Mouse (Mus musculus): ENCODE results near the gene Pde11a. TPM values are rescaled to one million over a fixed set of nuclear protein-coding genes. Genes with fewer than 3 reads are reported as not detected.
A peak's percentile ranks its signal among the peaks of the same experiment; 100 is the strongest.

Gene Pde11a
- polyA plus RNA-seq, 1 experiment from 2014 or later: 0.28 TPM

DNA sequence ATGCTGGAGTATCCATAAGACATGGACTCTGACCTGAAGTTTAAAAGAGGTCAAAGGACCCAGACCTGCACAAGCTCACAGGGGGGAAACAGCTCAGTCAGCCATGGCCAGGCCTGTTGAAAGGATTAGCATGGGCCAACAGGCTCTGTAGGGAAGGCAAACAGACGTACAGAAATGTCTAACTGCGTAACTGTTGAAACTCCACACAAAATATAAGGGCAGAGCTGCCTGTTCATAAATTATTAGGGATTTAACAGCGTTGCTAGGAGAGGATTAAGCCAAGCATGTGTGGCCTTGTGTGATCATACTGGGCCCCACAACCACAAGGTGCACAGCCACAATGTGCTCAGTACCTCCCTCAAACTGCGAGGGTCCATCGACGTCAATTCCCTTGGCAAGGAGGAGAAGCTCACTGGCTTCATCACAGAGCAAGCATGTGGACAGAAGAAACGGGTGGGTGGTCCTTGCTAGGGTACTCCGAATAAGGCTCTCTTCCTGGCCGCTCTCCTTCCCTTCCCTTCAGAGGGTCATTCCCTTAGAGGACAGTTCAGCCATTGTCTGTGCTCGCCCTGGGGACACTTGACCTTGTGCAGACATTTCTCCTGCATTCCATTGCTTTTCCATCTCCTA, 375.2 kb downstream of the Pde11a start:
- no peaks in the 10 kb centered on the region for H3K36me3 ChIP-seq
- no peak overlapping the region for H3K27ac ChIP-seq
- no peak overlapping the region for H3K4me2 ChIP-seq
- H3K9ac ChIP-seq: no peak overlapping the region
- no peaks in the 10 kb centered on the region; the same call in 1 of the 2 replicates for H3K27me3 ChIP-seq
- peaks cover 35% of the 10 kb centered on the region for H3K4me1 ChIP-seq
- H3K9me3 ChIP-seq: no peaks in the 10 kb centered on the region
- H3K4me3 ChIP-seq: no peak overlapping the region
- WGBS: 56% methylated on average over 10 of the region's 10 CpGs
- no peak for ATAC-seq (ENCODE audit: insufficient number of reproducible peaks, insufficient read depth, low FRiP score, low TSS enrichment, low read depth)

DNA sequence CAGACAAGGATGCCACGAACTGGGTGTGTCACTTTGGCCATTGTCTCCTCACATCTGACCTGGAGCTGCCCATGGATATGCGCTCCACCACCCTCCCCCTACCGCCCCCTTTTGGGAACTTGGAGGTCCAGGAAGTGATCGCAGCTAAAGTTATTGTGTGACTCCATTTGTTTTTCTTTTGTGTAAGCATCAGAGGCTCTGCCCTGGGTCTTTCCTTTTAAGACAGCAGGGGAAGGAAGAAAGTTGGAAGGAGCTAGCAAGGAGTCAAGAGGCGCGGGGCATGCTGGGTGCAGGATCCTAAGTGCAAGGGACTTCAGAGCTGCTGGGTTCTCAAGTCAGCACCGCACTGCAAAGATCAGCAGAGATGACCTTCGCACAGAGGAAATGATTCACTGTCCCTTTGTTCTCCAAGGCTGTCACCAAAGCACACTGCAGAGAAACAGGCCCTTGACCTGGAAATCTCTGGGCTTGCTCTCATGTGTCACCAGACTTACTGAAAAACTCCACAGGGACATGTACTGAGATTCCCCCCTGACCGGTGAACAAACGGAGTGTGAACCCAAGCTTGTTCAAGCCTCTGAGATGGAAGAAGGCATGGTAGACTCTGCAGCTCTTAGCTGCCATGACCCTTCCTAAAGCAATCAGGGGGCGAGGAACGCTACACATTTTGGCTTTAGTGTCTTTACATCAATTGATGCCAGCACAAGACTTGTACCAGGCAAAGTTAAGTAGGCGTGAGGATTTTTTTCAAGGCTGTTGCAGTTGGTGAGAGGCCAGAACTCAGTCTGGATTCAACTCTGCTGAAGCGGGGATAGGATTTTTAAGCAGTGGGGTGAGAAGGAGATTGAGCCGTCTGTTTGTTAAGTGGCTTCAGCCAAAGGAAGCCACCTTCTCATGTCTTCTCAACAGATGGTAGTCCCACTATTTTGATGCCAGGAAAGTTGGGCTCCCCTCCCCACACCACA, 377.9 kb downstream of the Pde11a start:
- Histone ChIP-seq H3K36me3 (no peaks in the 10 kb centered on the region), H3K9me3 (no peaks in the 10 kb centered on the region), H3K9ac (no peak overlapping the region), H3K27me3 (no peaks in the 10 kb centered on the region; the same call in 1 of the 2 replicates), H3K4me3 (0 out of 2 replicates have a peak overlapping the region, but pooled peaks have one; percentile 6), H3K27ac (peak overlapping the region; percentile 66; the same call in 1 of the 2 replicates), H3K4me2 (peak overlapping the region; percentile 56), H3K4me1 (peaks cover 35% of the 10 kb centered on the region)
- 57% methylated on average over 15 of the region's 15 CpGs for WGBS
- ATAC-seq (ENCODE audit: insufficient number of reproducible peaks, insufficient read depth, low FRiP score, low TSS enrichment, low read depth): no peak

DNA sequence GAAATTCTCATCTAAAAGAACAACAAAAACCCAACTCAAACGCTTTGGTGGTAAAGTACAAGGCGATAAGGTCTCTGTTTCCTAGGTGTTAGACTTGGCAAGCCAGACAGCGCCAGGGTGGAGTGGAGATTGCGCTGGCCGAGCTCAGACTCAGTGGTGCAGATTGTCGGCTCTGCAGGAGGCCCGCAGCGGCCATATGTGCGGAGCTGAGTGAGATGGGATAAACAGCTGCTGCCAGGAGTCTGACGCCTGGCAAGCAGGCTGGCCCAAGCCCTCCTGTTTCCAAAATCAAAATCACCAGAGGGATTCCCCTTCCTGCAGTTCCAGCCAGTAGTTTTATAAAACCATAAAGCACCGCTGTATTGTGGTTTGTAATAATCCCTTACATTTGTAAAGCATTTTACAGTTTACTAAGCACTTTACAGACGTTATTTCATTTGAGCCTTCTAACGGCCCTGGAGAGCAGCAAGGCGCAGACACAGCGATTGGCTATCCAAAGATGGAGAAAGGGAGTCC, 378.7 kb downstream of the Pde11a start:
- peak overlapping the region; percentile 6 for H3K4me3 ChIP-seq
- peak overlapping the region; percentile 66; the same call in 1 of the 2 replicates for H3K27ac ChIP-seq
- ATAC-seq (ENCODE audit: insufficient number of reproducible peaks, insufficient read depth, low FRiP score, low TSS enrichment, low read depth): no peak

DNA sequence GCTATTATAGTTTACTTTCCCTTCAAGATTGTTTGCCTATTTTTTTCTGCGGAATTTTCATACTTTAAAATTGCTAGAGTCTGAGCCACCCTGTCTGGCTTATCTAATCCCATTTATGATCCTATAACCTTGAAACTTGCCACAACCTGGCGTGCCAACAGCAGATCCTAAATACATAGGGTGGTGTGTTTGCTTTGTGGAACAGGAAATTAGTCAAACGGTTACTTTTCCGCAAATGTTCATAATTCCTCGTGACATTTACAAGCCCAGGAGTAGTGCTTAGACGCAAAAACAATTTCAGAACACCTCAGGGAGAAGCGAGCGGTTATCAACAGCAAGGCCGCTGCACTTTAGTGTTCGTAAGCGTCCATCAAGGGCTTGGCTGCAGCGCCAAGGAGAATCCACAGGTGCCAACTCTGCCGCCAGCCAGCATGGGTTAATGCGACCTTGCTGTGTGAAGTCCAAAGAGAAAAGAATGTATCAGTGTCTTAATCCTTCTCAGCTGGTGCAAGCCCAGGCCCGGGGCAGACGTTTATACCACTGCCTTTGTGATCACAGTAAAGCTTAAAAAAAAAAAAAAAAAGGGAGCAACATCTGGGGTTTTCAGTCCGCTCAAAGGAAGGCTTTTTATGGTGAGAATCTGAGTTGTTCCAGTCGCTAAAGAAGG, 379.3 kb downstream of the Pde11a start:
- Histone ChIP-seq H3K9ac (peak overlapping the region; percentile 32; the same call in 1 of the 2 replicates), H3K4me1 (peaks cover 27% of the 10 kb centered on the region), H3K36me3 (no peaks in the 10 kb centered on the region), H3K27ac (no peak overlapping the region), H3K4me3 (peak overlapping the region; percentile 6), H3K4me2 (peak overlapping the region; percentile 56), H3K9me3 (no peaks in the 10 kb centered on the region), H3K27me3 (no peaks in the 10 kb centered on the region; the same call in 1 of the 2 replicates)
- ATAC-seq (ENCODE audit: insufficient number of reproducible peaks, insufficient read depth, low FRiP score, low TSS enrichment, low read depth): no peak
- WGBS: 24% methylated on average over 18 of the region's 18 CpGs

More for the DNA sequence above, 378.7 kb downstream of the Pde11a start:
- Histone ChIP-seq H3K4me1 (peaks cover 33% of the 10 kb centered on the region), H3K9me3 (no peaks in the 10 kb centered on the region), H3K9ac (peak overlapping the region; percentile 32; the same call in 1 of the 2 replicates), H3K27me3 (no peaks in the 10 kb centered on the region; the same call in 1 of the 2 replicates), H3K4me2 (peak overlapping the region; percentile 56), H3K36me3 (no peaks in the 10 kb centered on the region)
- WGBS: 7% methylated on average over 15 of the region's 15 CpGs

DNA sequence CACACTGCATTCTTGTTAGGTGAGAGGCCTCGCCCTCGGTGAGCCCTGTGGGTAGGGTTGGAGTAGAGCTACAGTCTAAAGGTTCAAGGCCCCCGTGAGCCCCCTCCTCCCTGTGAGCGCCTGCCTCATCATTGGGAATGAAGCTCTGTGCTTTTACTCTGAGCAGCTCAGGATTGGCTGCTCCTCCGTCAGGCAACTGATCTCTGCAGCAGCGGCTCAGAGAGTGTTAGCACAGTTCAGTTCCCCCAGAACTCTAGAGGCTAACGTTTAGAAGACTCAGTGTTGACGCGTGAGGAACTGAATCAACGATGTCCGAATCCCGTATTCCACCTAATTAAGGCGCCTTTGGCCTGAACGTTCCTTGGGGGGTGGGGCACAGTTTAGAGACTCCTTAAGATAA, 382.9 kb downstream of the Pde11a start:
- Histone ChIP-seq H3K4me1 (peaks cover 17% of the 10 kb centered on the region), H3K27ac (no peak overlapping the region), H3K9ac (no peak overlapping the region), H3K4me2 (no peak overlapping the region), H3K27me3 (no peaks in the 10 kb centered on the region; the same call in 1 of the 2 replicates), H3K36me3 (no peaks in the 10 kb centered on the region), H3K9me3 (no peaks in the 10 kb centered on the region), H3K4me3 (no peak overlapping the region)
- no peak for ATAC-seq (ENCODE audit: insufficient number of reproducible peaks, insufficient read depth, low FRiP score, low TSS enrichment, low read depth)
- WGBS: 53% methylated on average over 14 of the region's 14 CpGs

DNA sequence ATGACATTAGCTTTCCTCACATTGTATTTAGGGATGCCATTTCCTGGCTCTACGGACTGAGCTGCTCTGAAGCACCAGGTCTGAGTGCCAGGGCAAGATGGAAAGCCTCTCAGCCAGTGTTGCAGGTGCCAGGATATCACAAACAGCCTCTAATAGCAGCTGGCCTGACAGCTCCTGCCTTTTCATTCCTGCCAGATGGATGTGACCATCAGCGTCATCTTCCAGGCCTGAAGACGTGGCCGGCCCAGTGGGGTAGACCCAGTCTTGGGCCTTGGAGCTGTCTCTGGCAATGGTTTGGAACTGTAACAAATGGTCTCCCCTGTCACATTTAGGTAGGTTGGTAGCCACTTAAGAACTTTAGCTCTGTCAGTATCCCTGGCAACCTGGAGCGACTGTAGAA, 385.3 kb downstream of the Pde11a start:
- no peak for ATAC-seq (ENCODE audit: insufficient number of reproducible peaks, insufficient read depth, low FRiP score, low TSS enrichment, low read depth)
- WGBS: 97% methylated on average over 5 of the region's 5 CpGs

DNA sequence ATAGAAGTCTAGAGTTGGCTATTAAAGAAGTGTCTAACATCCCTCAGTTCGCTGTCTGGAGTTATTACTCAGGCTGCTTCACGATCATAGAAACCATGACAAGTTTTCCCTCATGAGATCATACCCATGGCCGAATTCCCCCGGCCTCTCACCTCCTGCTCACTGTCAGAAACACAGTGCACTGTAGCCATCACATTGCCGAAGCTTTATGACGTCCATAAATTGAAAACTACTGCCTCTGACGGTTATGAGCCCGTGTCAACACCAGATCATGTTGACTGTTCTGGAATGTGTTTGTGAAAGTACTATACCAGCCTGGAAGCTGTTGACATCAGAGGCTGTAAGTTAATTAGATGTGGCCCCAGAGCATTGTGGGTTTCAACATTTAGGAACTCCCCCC, 387.9 kb downstream of the Pde11a start:
- ATAC-seq (ENCODE audit: insufficient number of reproducible peaks, insufficient read depth, low FRiP score, low TSS enrichment, low read depth): no peak

More for the DNA sequence above, 385.3 kb downstream of the Pde11a start:
- Histone ChIP-seq H3K9me3 (no peaks in the 10 kb centered on the region), H3K4me1 (no peaks in the 10 kb centered on the region), H3K36me3 (no peaks in the 10 kb centered on the region), H3K4me2 (no peak overlapping the region), H3K27ac (no peak overlapping the region), H3K4me3 (no peak overlapping the region), H3K9ac (no peak overlapping the region), H3K27me3 (no peaks in the 10 kb centered on the region)

More for the DNA sequence above, 387.9 kb downstream of the Pde11a start:
- no peak overlapping the region for H3K4me2 ChIP-seq
- H3K36me3 ChIP-seq: no peaks in the 10 kb centered on the region
- no peaks in the 10 kb centered on the region for H3K27me3 ChIP-seq
- no peaks in the 10 kb centered on the region for H3K4me1 ChIP-seq
- no peak overlapping the region for H3K9ac ChIP-seq
- H3K27ac ChIP-seq: no peak overlapping the region
- H3K4me3 ChIP-seq: no peak overlapping the region
- 78% methylated on average over 8 of the region's 8 CpGs for WGBS
- H3K9me3 ChIP-seq: no peaks in the 10 kb centered on the region

Small RNA genes lying within 50 kb of the gene (microRNA-seq; reads per million reads assigned to microRNA genes)
- gene Gm44337: not detected

Other genes with a start within 250 kb of the Pde11a start
- gene Cyct, start 21.7 kb upstream of the Pde11a start, polyA plus RNA-seq (2015; fragmentation: Nextera tagmentation; extraction: Ambion mirVana): not detected in 2 replicates
- 18.0 and 21.7 TPM in 2 replicates for gene Rbm45, start 31.2 kb upstream of the Pde11a start, polyA plus RNA-seq (2015; fragmentation: Nextera tagmentation; extraction: Ambion mirVana)
- gene Osbpl6, start 67.7 kb upstream of the Pde11a start, polyA plus RNA-seq (2015; fragmentation: Nextera tagmentation; extraction: Ambion mirVana): 16.5 and 18.6 TPM in 2 replicates